Mouse (Mus musculus): ENCODE data around the gene Nudt9. TPM values are rescaled to one million over a fixed set of nuclear protein-coding genes. Genes with fewer than 3 reads are reported as not detected.

Gene Nudt9
- polyA plus RNA-seq, 1 experiment from 2014 or later = 49.9 TPM

- ATAC-seq (replicated peaks; ENCODE audit: insufficient number of reproducible peaks, insufficient read depth, low FRiP score, low read depth) = no peak
- Histone ChIP-seq H3K4me2 (peak overlapping the region; percentile 50), H3K9ac (no peak overlapping the region), H3K9me3 (replicated peaks) (no peaks in the 10 kb centered on the region), H3K36me3 (no peaks in the 10 kb centered on the region), H3K4me1 (replicated peaks) (peaks cover 49% of the 10 kb centered on the region), H3K27me3 (no peaks in the 10 kb centered on the region), H3K4me3 (no peak overlapping the region), H3K27ac (peak overlapping the region; percentile 51; the same call in 1 of the 2 replicates)
- WGBS = 46% methylated on average over 9 of the region's 9 CpGs
Measured at GRCm38 (mm10) chr5:104110171-104110920, 64.2 kb downstream of the Nudt9 start.

GRCm38 (mm10) chr5:104112016-104112415, 65.9 kb downstream of the Nudt9 start:
- Histone ChIP-seq H3K4me3 (peak overlapping the region; percentile 36), H3K27ac (peak overlapping the region; percentile 77), H3K27me3 (no peaks in the 10 kb centered on the region), H3K9me3 (replicated peaks) (no peaks in the 10 kb centered on the region), H3K36me3 (no peaks in the 10 kb centered on the region), H3K9ac (peak overlapping the region; percentile 49; the same call in 1 of the 2 replicates), H3K4me2 (peak overlapping the region; percentile 50), H3K4me1 (replicated peaks) (peaks cover 57% of the 10 kb centered on the region)
- no peak for ATAC-seq (replicated peaks; ENCODE audit: insufficient number of reproducible peaks, insufficient read depth, low FRiP score, low read depth)
- WGBS = 14% methylated on average over 9 of the region's 9 CpGs

GRCm38 (mm10) chr5:104112511-104112910, 66.4 kb downstream of the Nudt9 start:
- Histone ChIP-seq H3K27ac (peak overlapping the region; percentile 77), H3K4me2 (peak overlapping the region; percentile 50), H3K4me3 (peak overlapping the region; percentile 36), H3K9ac (peak overlapping the region; percentile 49), H3K36me3 (no peaks in the 10 kb centered on the region), H3K4me1 (replicated peaks) (peaks cover 56% of the 10 kb centered on the region), H3K9me3 (replicated peaks) (no peaks in the 10 kb centered on the region), H3K27me3 (no peaks in the 10 kb centered on the region)
- no peak for ATAC-seq (replicated peaks; ENCODE audit: insufficient number of reproducible peaks, insufficient read depth, low FRiP score, low read depth)
- 34% methylated on average over 5 of the region's 5 CpGs for WGBS

- WGBS = 27% methylated on average over 15 of the region's 15 CpGs
- H3K27ac ChIP-seq = peak within 1 kb of the TSS; percentile 77
- peak; percentile 37; the same call in 1 of the 2 replicates for ATAC-seq (replicated peaks; ENCODE audit: insufficient number of reproducible peaks, insufficient read depth, low FRiP score, low read depth)
- peak within 1 kb of the TSS; percentile 36 for H3K4me3 ChIP-seq
- H3K27me3 ChIP-seq = no peaks in the 10 kb centered on the region
- H3K4me1 ChIP-seq (replicated peaks) = peaks cover 45% of the 10 kb centered on the region
- H3K9ac ChIP-seq = peak within 1 kb of the TSS; percentile 49
- H3K36me3 ChIP-seq = no peaks in the 10 kb centered on the region
- H3K9me3 ChIP-seq (replicated peaks) = no peaks in the 10 kb centered on the region
- H3K4me2 ChIP-seq = peak within 1 kb of the TSS; percentile 50
Measured at GRCm38 (mm10) chr5:104113491-104114172, 67.5 kb downstream of the Nudt9 start, which contains the start of gene Sparcl1. Gene Sparcl1, minus strand, starts transcription at chr5:104113733.

Small RNA genes lying within 50 kb of the gene (microRNA-seq; reads per million reads assigned to microRNA genes)
- 1.9 reads per million for gene Mir5619

Other genes starting within 250 kb of the Nudt9 start
- gene Klhl8, start 135.0 kb upstream of the Nudt9 start, polyA plus RNA-seq (2015; fragmentation: Nextera tagmentation; extraction: Ambion mirVana) = 11.4 and 13.2 TPM in 2 replicates
- gene Hsd17b13, start 68.9 kb upstream of the Nudt9 start, polyA plus RNA-seq (2015; fragmentation: Nextera tagmentation; extraction: Ambion mirVana) = 0.38 TPM in 1 of 2 replicates, not detected in the other
- gene Hsd17b11, start 24.4 kb upstream of the Nudt9 start, polyA plus RNA-seq (2015; fragmentation: Nextera tagmentation; extraction: Ambion mirVana) = 3.5 and 4.1 TPM in 2 replicates
- 0.35 TPM in 1 of 2 replicates, not detected in the other for gene Gm17660, start 31.3 kb downstream of the Nudt9 start, polyA plus RNA-seq (2015; fragmentation: Nextera tagmentation; extraction: Ambion mirVana)
- 113 and 115 TPM in 2 replicates for gene Sparcl1, start 67.4 kb downstream of the Nudt9 start, polyA plus RNA-seq (2015; fragmentation: Nextera tagmentation; extraction: Ambion mirVana)
- gene Dspp, start 124.4 kb downstream of the Nudt9 start, polyA plus RNA-seq (2015; fragmentation: Nextera tagmentation; extraction: Ambion mirVana) = not detected in 2 replicates
- 0.05 and 0.09 TPM in 2 replicates for gene Dmp1, start 156.3 kb downstream of the Nudt9 start, polyA plus RNA-seq (2015; fragmentation: Nextera tagmentation; extraction: Ambion mirVana)

Data from heart, embryonic 15.5 days (tissue).